Mouse (Mus musculus) CH12.LX (cell line): ENCODE results near the gene Atrip.

Experiments used
- CTCF ChIP-seq, 2 experiments: IDR thresholded peaks in 1 of 2; conservative IDR thresholded peaks in 1 of 2; 2 replicates each; pipeline ENCODE4 v1.5.1; 2011 to 2012; ENCODE audit warnings: low read depth in 2 of 2, low read length in 2 of 2, improper control_type of control experiment in 1 of 2, inconsistent platforms in 1 of 2, mild to moderate bottlenecking in 1 of 2, moderate library complexity in 1 of 2
- ELF1 ChIP-seq: IDR thresholded peaks from 2 replicates; pipeline ENCODE4 v1.6.1; 2014; ENCODE audit warnings: low read depth, mild to moderate bottlenecking, inconsistent platforms, low read length, improper control_type of control experiment
- EP300 ChIP-seq: IDR thresholded peaks from 2 replicates; pipeline ENCODE4 v1.6.1; 2011; ENCODE audit warnings: low read length, improper control_type of control experiment
- ETS1 ChIP-seq: conservative IDR thresholded peaks from 2 replicates; pipeline ENCODE4 v1.6.1; 2012; ENCODE audit warnings: low read depth, mild to moderate bottlenecking, inconsistent platforms, low read length, improper control_type of control experiment, moderate library complexity
- JUND ChIP-seq: conservative IDR thresholded peaks from 2 replicates; pipeline ENCODE4 v1.6.1; 2011; ENCODE audit warnings: low read depth, low read length, improper control_type of control experiment
- KAT2A ChIP-seq: IDR thresholded peaks from 2 replicates; pipeline ENCODE4 v1.6.1; 2012; ENCODE audit warnings: low read length, improper control_type of control experiment, inconsistent platforms; ENCODE audit not compliant: insufficient replicate concordance
- MAFK ChIP-seq: IDR thresholded peaks from 2 replicates; pipeline ENCODE4 v1.6.1; 2011; ENCODE audit warnings: low read length, improper control_type of control experiment; ENCODE audit not compliant: insufficient replicate concordance
- MYC ChIP-seq: IDR thresholded peaks from 2 replicates; pipeline ENCODE4 v1.6.1; 2011; ENCODE audit warnings: low read depth, mild to moderate bottlenecking, improper control_type of control experiment, low read length
- NRF1 ChIP-seq: IDR thresholded peaks from 2 replicates; pipeline ENCODE4 v1.6.1; 2014; ENCODE audit warnings: low read depth, mild to moderate bottlenecking, inconsistent platforms, low read length, improper control_type of control experiment, moderate library complexity
- POLR2A ChIP-seq: IDR thresholded peaks from 2 replicates; pipeline ENCODE4 v1.6.1; 2011; ENCODE audit warnings: low read depth, mild to moderate bottlenecking, improper control_type of control experiment, low read length
- SMC3 ChIP-seq: IDR thresholded peaks from 2 replicates; pipeline ENCODE4 v1.6.1; 2011; ENCODE audit warnings: low read depth, low read length, improper control_type of control experiment
- USF1 ChIP-seq: IDR thresholded peaks from 2 replicates; pipeline ENCODE4 v1.6.1; 2014; ENCODE audit warnings: low read depth, mild to moderate bottlenecking, inconsistent platforms, low read length, improper control_type of control experiment
- ZNF384 ChIP-seq: IDR thresholded peaks from 2 replicates; pipeline ENCODE4 v1.6.1; 2012; ENCODE audit warnings: low read depth, low read length, improper control_type of control experiment, inconsistent platforms

DNA sequence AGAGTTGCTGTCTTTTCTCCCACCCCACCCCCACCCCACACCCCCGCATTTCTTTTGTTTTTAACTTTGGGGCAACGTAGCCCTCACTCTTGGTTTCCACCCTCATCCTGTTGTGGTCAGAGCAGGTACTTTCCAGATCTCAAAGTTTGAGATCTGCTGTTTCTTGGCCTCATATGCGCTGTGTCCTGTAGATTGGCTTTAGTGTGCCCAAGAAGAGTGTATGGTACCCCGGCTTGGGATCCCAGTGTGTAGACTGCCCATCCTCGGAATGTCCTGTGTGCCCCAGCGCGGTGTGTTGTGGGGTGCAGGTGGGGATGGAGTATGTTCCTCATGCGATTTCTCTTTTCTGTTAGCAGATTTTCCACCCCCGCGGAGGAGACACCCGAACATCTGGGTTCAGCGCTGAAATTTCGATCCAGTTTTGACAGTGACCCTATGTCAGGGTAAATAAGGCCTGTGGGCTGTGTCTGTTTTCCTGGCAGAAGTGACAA, 22.9 kb downstream of the Atrip start:
- TF ChIP-seq ZNF384 (no peak), CTCF (conservative IDR thresholded peaks at IDR 0.05 in 1 of 2, IDR thresholded peaks at IDR 0.05 in 1 of 2; ENCODE audit: low read depth in 2 of 2, low read length in 2 of 2) (no peak), EP300 (no peak), NRF1 (no peak), SMC3 (no peak), USF1 (no peak), POLR2A (peak; percentile 38; the same call in 1 of the 2 replicates), ETS1 (peak; percentile 52), JUND (no peak), MAFK (no peak), MYC (no peak), ELF1 (no peak), KAT2A (no peak)
